In the genomic region with DNA sequence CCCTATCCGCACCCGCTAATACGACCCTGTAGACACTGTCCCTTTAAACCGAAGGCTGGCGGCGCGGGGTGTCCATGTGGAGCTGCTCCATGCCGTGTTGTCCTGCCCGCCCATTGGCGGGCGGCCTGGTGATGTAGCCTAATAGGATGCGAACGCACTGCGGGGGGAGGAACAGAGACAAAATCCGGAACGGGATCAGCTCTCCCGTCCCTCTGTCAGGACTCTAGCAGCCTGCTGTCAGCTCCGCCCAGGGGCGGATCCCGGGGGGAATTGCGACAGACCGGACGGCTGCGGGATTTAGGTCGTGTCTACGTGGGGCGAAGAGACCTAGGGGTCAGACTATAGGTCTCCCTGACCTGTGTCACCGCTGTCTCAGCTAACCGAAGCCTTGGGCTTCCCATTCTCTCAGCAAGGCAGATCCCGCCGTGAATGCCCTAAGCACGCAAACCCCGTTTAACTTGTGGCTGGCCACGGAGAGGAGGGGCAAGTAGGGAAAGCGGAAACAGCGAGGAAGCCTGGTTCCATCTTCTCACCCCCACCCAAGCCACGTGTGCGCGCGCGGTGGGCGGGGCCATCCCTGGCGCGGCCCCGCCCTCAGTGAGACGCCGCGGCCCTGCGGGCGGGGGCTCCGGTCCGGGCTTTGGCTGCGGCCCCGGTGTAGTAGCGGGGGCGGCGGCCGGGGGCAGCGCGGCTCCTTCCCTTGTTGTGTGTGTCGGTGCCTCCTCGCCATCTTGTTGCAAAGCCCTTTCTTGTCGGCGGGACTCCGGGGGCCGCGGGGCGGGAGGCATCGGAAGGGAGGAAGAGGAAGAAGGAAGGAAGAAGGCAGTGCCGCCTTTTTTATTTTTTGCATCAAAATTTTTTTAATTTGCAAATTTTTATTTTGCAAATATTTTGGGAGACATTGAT, we compare ENCODE assay signal across 7 mouse cellular contexts. TPM values are rescaled to one million over a fixed set of nuclear protein-coding genes. Genes with fewer than 3 reads are reported as not detected.
DNase-seq lines count a peak whose midpoint lies in the region; ATAC-seq lines count a peak whose summit lies in the region.

Mnt (plus strand) TSS at position 665 of the 906 bp plus-strand sequence.

- peak; percentile 89 for ATAC-seq in embryonic facial prominence, embryonic 12.5 days (ENCODE audit: insufficient number of reproducible peaks, insufficient read depth, low FRiP score, low TSS enrichment)
- ATAC-seq in limb, embryonic 11.5 days (ENCODE audit: insufficient number of reproducible peaks, low FRiP score, low TSS enrichment, low read depth): peak; percentile 85
- peak; percentile 92 for ATAC-seq in midbrain, embryonic 14.5 days (ENCODE audit: low FRiP score, low TSS enrichment)

- WGBS in embryonic facial prominence, embryonic 12.5 days: under 1% methylated on average over 70 of the region's 70 CpGs
- under 1% methylated on average over 70 of the region's 70 CpGs for WGBS in limb, embryonic 11.5 days
- WGBS in midbrain, embryonic 14.5 days: under 1% methylated on average over 70 of the region's 70 CpGs

- peak within 1 kb of the TSS; percentile 82 for H3K4me2 ChIP-seq in embryonic facial prominence, embryonic 12.5 days (replicated peaks)
- peak within 1 kb of the TSS; percentile 90 for H3K4me2 ChIP-seq in limb, embryonic 11.5 days (ENCODE audit: low read depth, severe bottlenecking)
- peak within 1 kb of the TSS; percentile 87 for H3K4me2 ChIP-seq in midbrain, embryonic 14.5 days (ENCODE audit: low read length)

- no peaks in the 10 kb centered on the region for H3K36me3 ChIP-seq in embryonic facial prominence, embryonic 12.5 days
- no peaks in the 10 kb centered on the region for H3K36me3 ChIP-seq in limb, embryonic 11.5 days (ENCODE audit: control insufficient read depth, insufficient read depth, low read length)
- no peaks in the 10 kb centered on the region for H3K36me3 ChIP-seq in midbrain, embryonic 14.5 days (ENCODE audit: control insufficient read depth, insufficient read depth, low read length)

- H3K4me3 ChIP-seq in embryonic facial prominence, embryonic 12.5 days: peak within 1 kb of the TSS; percentile 83
- H3K4me3 ChIP-seq in limb, embryonic 11.5 days (ENCODE audit: low read depth, low read length): peak within 1 kb of the TSS; percentile 91
- H3K4me3 ChIP-seq in midbrain, embryonic 14.5 days (replicated peaks; ENCODE audit: low read depth, low read length): peak within 1 kb of the TSS; percentile 91

- H3K27me3 ChIP-seq in embryonic facial prominence, embryonic 12.5 days: 0 out of 2 replicates have a peak, but pooled peaks cover 3% of the 10 kb centered on the region
- no peaks in the 10 kb centered on the region for H3K27me3 ChIP-seq in limb, embryonic 11.5 days (ENCODE audit: control insufficient read depth, insufficient read depth, low read length)
- no peaks in the 10 kb centered on the region for H3K27me3 ChIP-seq in midbrain, embryonic 14.5 days (ENCODE audit: control insufficient read depth, insufficient read depth, low read length)

- peak within 1 kb of the TSS; percentile 76 for H3K9ac ChIP-seq in embryonic facial prominence, embryonic 12.5 days
- peak within 1 kb of the TSS; percentile 84 for H3K9ac ChIP-seq in limb, embryonic 11.5 days (ENCODE audit: low read length)
- H3K9ac ChIP-seq in midbrain, embryonic 14.5 days (replicated peaks; ENCODE audit: low read length): peak within 1 kb of the TSS; percentile 87

- peak within 1 kb of the TSS; percentile 90 for H3K27ac ChIP-seq in embryonic facial prominence, embryonic 12.5 days
- H3K27ac ChIP-seq in limb, embryonic 11.5 days (replicated peaks; ENCODE audit: low read depth, low read length): peak within 1 kb of the TSS; percentile 76
- peak within 1 kb of the TSS; percentile 93 for H3K27ac ChIP-seq in midbrain, embryonic 14.5 days (replicated peaks; ENCODE audit: low read depth, low read length)

- DNase-seq in adrenal gland, postnatal 25 days: peak; percentile 97
- DNase-seq in heart, adult 11 months: peak; percentile 100
- peak; percentile 99 for DNase-seq in kidney, adult 18-20 months
- DNase-seq in limb, embryonic 11.5 days (ENCODE audit: low spot score): peak; percentile 96
- DNase-seq in midbrain, embryonic 14.5 days: peak; percentile 99
- DNase-seq in spleen, adult 18-20 months: peak; percentile 91

- peaks cover 31% of the 10 kb centered on the region for H3K4me1 ChIP-seq in embryonic facial prominence, embryonic 12.5 days
- peaks cover 24% of the 10 kb centered on the region for H3K4me1 ChIP-seq in limb, embryonic 11.5 days (ENCODE audit: control insufficient read depth, insufficient read depth, low read length)
- H3K4me1 ChIP-seq in midbrain, embryonic 14.5 days (ENCODE audit: control insufficient read depth, insufficient read depth, low read length): peaks cover 12% of the 10 kb centered on the region

- H3K9me3 ChIP-seq in embryonic facial prominence, embryonic 12.5 days: no peaks in the 10 kb centered on the region
- no peaks in the 10 kb centered on the region for H3K9me3 ChIP-seq in limb, embryonic 11.5 days (ENCODE audit: control insufficient read depth, low read length)
- no peaks in the 10 kb centered on the region for H3K9me3 ChIP-seq in midbrain, embryonic 14.5 days (ENCODE audit: control insufficient read depth, low read length)

RNA-seq across cellular contexts. Expression of gene Mnt, which starts in this region (rescaled TPM):
- total RNA-seq in adrenal gland, postnatal 25 days (2021): 35.5 and 37.7 TPM in 2 replicates
- 6.4 TPM in 2 replicates for polyA plus RNA-seq in embryonic facial prominence, embryonic 12.5 days (2016; fragmentation: Nextera tagmentation; extraction: Ambion mirVana)
- 5.1 and 5.5 TPM in 2 replicates for polyA plus RNA-seq in limb, embryonic 11.5 days (2014; fragmentation: Nextera tagmentation; extraction: Ambion mirVana)
- 9.8 and 10.3 TPM in 2 replicates for polyA plus RNA-seq in midbrain, embryonic 14.5 days (2014; fragmentation: Nextera tagmentation; extraction: Ambion mirVana)

Comparison
In these comparisons a context has a peak if more than half of its experiments do, and no peak if none do; other contexts are left out.
1. Peak in every context shown above with its lines: DNase-seq, ATAC-seq, H3K4me3 ChIP-seq and H3K27ac ChIP-seq.